Mouse (Mus musculus) urinary bladder, postnatal 14 days (tissue): ENCODE measurements around the gene Itga9.
A peak's percentile ranks its signal among the peaks of the same experiment; 100 is the strongest.

ENCODE experiments used
- DNase-seq: peaks from one replicate; pipeline ENCODE4 v3.0.0; 2021; ENCODE audit warnings: low spot score

Gene Itga9

GRCm38 (mm10) chr9:118877365-118878008 is 271.0 kb downstream of the Itga9 start:
- DNase-seq: no peak

- DNase-seq: no peak
Measured at GRCm38 (mm10) chr9:118878596-118878995, 272.1 kb downstream of the Itga9 start.

- no peak for DNase-seq
Measured at GRCm38 (mm10) chr9:118881281-118881945, 274.9 kb downstream of the Itga9 start.

DNA sequence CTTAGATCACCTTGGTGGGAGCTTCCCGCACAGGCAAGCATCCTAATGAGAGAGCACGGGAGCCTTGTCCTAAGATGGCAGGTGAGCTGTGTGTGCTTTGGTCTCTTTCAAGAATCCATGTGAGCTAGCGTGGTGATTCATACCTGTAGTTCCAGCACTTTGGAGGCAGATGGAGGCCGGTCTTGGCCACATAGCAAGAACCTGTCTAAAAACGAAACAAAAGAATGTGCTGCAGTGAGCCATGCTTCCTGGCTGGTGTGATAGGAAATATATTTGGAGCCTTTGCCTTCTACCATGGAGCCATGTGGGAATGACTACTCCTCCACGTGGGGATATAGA is 275.4 kb downstream of the Itga9 start:
- no peak for DNase-seq

DNA sequence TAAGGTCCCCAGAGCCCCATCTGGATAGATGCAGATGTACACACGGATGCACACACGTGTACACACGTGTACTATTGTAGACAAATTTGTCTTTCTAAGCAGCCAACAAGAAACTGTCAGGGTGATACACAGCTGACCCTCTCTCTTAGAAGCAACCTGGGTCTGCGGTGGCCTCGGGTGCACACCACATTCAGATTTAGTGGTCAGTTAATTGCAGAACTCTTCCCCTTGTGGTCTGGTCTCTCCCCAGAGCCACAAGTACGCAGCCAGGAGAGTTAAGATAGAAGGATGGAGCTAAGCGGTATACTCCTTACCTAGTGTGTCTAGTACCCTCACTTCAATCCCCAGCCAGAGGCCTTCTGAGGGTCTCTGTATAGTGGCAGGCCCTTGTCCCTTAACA is 276.7 kb downstream of the Itga9 start:
- DNase-seq: no peak

DNA sequence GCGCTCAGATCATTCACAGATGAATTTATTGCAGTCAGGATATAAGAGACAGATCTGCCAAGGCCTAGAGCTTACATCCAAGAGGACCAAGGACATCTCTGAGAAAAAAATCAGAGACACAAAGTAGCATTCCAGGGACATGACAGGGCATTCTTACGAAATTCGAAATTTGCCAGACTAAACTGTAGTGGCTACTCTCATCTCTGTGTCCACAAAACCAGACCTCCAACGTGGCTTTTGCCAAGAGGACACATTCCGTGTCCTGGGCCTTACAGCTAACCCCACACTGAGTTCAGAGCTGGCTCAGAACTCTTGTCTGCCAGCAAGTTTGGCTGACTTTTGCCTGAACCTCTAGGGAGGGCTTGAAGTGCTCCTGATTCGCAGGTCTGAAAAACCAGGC is 279.3 kb downstream of the Itga9 start:
- DNase-seq: no peak

- no peak for DNase-seq
Measured at GRCm38 (mm10) chr9:118887201-118887600, 280.7 kb downstream of the Itga9 start.

- DNase-seq: no peak
Measured at GRCm38 (mm10) chr9:118887734-118888133, 281.2 kb downstream of the Itga9 start.

GRCm38 (mm10) chr9:118890149-118890548 is 283.7 kb downstream of the Itga9 start:
- no peak for DNase-seq

GRCm38 (mm10) chr9:118890645-118891044 is 284.2 kb downstream of the Itga9 start:
- no peak for DNase-seq

GRCm38 (mm10) chr9:118891068-118891467 is 284.6 kb downstream of the Itga9 start:
- DNase-seq: no peak

DNA sequence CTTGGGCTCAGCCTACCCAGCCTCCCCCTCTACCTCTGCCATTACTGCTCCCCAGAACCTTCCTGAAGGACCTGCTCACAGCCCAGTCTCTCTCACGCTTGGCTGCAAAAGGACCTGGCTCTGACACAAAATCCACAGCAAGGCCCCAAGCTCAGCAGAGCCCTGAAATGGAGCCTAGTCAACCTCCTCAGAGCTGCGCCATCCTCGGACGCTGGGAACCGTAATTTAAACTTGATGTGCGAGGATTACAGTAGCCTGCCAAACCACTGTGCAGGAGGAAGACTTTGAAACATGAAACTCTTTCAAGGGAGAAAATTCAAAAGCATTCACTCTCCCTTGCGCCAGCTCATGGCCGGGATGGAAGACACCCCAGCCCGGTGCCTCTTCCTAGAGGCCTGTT is 285.1 kb downstream of the Itga9 start:
- no peak for DNase-seq

DNA sequence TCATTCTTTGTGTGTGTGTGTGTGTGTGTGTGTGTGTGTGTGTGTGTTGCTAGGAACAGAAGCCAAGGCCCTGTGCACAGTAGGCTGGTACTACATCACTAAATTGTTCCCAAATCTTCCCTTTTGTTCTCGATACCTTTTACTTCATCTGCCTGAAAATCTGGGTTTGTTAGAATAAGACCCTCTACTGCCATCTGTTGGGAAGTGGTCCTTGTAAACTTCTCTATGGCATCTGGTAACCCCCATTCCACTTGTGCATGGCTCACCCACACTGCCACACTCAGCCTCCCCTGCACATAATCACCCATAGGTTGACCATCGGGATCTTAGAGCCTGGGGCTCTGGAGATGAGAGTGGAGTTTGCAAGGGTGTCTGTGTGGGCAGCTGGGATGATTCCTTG is 288.6 kb downstream of the Itga9 start:
- no peak for DNase-seq

DNA sequence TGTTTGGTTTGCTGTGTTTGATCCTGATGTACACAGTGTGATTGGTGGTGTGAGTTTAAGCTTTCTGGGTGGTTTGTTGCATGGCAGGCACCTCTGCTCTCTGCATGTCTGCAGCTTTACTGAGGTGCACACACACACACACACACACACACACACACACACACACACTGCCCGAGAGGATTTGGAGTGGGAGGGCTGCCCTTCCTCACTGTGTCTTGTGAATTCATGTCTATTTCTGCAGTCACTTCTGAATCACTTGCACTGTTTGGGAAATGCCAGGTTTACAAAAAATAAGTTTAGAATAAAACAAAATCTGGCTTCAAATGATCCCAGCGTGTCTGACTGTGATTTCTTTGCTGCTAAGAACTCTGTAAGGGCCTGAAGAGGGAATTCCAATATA is 294.2 kb downstream of the Itga9 start:
- DNase-seq: no peak

DNA sequence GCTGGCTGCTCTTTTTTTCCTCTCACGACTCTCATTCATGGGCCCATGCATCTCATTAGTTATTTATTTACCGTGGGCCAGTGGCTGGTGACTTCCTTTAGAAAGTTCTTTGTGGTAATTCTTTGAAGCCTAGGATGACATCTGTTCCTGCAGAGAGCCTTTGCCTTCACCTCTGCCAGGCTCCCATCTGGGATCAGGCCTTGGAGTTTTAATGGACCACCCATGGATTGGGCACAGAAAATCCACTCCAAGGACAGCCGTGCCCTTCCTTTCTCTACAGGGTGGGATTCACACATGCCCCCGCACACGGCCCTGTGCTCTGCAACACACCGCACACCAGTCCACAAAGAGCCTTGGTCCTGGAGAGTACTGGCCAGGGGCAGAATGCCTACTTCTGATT is 295.4 kb downstream of the Itga9 start:
- DNase-seq: no peak

- DNase-seq: peak; percentile 86
Measured at GRCm38 (mm10) chr9:118907934-118908620, 301.6 kb downstream of the Itga9 start.

- no peak for DNase-seq
Measured at GRCm38 (mm10) chr9:118913048-118913447, 306.6 kb downstream of the Itga9 start.

DNA sequence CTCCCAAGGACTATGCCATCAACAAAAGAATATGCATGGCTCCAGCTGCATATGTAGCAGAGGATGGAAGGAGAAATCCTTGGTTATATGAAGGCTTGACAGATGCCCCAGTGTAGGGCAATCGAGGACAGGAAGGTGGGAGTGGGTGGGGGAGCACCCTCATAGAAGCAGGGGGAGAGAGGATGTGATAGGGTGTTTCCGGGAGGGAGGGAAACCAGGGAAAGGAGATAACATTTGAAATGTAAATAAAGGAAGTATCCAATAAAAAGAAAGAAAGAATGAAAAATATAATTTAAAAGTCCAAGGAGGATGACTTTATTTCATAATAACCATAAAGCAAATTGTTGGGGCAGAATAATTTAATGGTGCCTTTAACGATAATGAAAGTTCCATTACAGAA is 307.1 kb downstream of the Itga9 start:
- DNase-seq: no peak

GRCm38 (mm10) chr9:118914589-118914988 is 308.1 kb downstream of the Itga9 start:
- no peak for DNase-seq

GRCm38 (mm10) chr9:118915290-118915689 is 308.8 kb downstream of the Itga9 start:
- DNase-seq: no peak

- DNase-seq: peak; percentile 86
Measured at GRCm38 (mm10) chr9:118919672-118920186, 313.2 kb downstream of the Itga9 start.

DNA sequence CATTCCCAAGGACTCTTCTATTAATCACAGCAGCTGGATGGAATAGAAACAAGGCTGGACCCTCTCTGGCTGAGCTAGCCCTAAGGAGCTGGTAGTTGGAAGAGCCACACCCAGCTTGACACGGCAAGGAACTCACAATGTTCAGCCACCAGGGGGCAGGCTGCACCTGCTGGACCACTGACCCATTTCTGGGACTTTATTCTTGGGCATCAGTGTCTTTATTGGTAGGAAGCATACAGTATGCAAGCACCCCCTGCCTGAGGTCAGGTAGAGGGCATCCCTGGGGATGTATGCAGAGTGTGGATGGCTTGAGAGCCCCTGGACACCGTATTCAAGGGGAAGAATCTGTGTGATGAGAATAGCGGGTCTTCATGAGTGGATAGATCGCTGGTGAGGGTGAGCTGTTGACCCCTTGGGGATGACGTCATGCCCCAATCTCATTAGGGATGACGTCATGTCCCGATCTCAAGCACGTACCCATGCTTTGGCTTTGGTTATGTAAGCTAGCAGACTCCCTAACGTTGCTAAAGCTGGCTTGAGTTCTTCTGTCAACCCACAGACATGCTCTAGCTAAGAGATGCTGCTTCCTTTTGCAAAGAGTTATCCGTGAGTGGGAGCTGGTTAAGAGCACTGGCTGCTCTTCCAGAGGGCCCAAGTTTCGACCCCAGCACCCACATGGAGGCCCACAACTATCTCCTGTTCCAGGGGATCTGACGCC is 314.5 kb downstream of the Itga9 start:
- peak; percentile 85 for DNase-seq

DNA sequence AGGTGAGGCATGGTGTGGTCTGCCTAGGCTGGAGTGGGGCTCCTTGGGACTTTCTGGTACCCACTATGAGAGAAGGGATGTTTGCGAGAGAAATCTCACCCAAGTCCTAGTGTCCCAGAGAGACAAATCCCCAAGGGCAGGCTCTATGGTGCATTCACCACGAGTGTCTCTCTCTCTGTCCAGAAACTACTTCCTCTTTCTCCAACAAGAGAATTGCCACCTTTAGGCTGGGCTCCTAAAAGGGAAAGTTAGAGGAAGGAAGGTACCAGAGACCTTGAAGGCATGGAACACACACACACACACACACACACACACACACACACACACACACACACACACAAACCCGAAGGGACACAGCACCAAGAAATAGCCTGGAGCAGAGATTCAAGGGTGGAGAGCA is 315.4 kb downstream of the Itga9 start:
- DNase-seq: no peak
